Mouse (Mus musculus) cerebellum, adult 2 months (tissue): ENCODE measurements around the gene Morc4.

Experiments
- CTCF ChIP-seq: fragments of 200-500 bp; IDR thresholded peaks from 2 replicates; pipeline ENCODE4 v1.5.1; 2011; ENCODE audit warnings: low read depth, mild to moderate bottlenecking, control low read depth, low read length, moderate library complexity, borderline replicate concordance; ENCODE audit not compliant: insufficient read depth
- POLR2A ChIP-seq: fragments of 200-500 bp; IDR thresholded peaks from 2 replicates; pipeline ENCODE4 v1.6.1; 2011; ENCODE audit warnings: low read length, control low read depth, borderline replicate concordance; ENCODE audit not compliant: insufficient read depth

DNA sequence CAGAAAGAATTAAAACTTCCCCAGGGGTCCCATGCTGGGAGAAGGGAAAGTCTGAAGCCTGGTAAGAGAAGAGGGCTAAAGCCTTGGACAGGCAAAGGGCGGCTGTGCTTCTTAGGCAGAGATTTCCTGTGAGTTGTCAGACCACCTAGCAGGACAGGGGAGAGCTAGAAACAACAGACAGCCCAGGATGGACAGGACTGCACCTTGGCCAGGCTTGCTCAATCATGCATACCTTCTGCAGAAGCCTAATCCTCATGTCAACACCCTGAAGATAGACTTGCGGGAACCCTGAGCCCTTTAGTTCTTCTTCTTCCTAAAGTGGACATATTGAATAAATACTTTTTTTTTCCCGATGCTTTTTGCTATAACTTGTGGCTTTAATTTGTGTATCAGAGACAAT is 71.5 kb downstream of the Morc4 start:
- TF ChIP-seq CTCF = no peak
- TF ChIP-seq POLR2A = no peak
